Mouse (Mus musculus): ENCODE results near the gene Anks3. TPM values are rescaled to one million over a fixed set of nuclear protein-coding genes. Genes with fewer than 3 reads are reported as not detected.

Gene Anks3
- polyA plus RNA-seq, 1 experiment from 2014 or later: 44.9 TPM

GRCm38 (mm10) chr16:4957446-4957845 lies 6.6 kb downstream of the Anks3 start:
- 91% methylated on average over 3 of the region's 3 CpGs for WGBS
- no peak for DNase-seq (ENCODE audit: low spot score)
- H3K27me3 ChIP-seq (ENCODE audit: control insufficient read depth, insufficient read depth, low read length): no peaks in the 10 kb centered on the region
- H3K27ac ChIP-seq (ENCODE audit: low read depth, low read length): no peak overlapping the region
- H3K9me3 ChIP-seq (ENCODE audit: control insufficient read depth, low read length): no peaks in the 10 kb centered on the region
- no peak overlapping the region for H3K4me3 ChIP-seq (ENCODE audit: low read depth, low read length)
- H3K4me2 ChIP-seq (ENCODE audit: low read depth): no peak overlapping the region
- H3K4me1 ChIP-seq (ENCODE audit: control insufficient read depth, insufficient read depth, low read length): no peaks in the 10 kb centered on the region
- H3K36me3 ChIP-seq (ENCODE audit: control insufficient read depth, insufficient read depth, low read length): peaks cover 10% of the 10 kb centered on the region; the same call in 1 of the 2 replicates
- ATAC-seq (ENCODE audit: insufficient read depth, low FRiP score, low TSS enrichment): no peak
- no peak overlapping the region for H3K9ac ChIP-seq (ENCODE audit: low read length)

DNA sequence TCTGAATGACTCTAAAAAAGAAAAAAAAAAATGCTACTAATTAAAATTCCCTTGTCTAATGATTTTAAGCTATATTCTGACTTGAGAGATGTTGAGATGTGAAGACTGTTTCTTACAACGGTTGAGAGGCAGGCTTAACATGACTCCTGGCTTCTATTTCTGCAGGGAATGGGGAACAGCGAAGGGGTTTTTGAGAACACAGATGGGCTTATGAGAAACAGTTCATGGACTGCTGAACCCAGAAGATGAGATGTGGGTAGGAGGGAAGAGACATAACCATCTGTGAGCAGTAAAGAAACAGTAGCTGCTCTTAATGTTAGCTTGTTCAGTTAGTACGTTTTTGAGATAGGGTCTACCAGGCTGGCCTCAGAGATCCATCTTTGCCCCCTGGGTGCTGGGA lies 7.4 kb downstream of the Anks3 start:
- H3K4me2 ChIP-seq (ENCODE audit: low read depth): no peak overlapping the region
- H3K9me3 ChIP-seq (ENCODE audit: control insufficient read depth, low read length): no peaks in the 10 kb centered on the region
- DNase-seq (ENCODE audit: low spot score) (no peak), ATAC-seq (ENCODE audit: insufficient read depth, low FRiP score, low TSS enrichment) (no peak)
- no peaks in the 10 kb centered on the region for H3K27me3 ChIP-seq (ENCODE audit: control insufficient read depth, insufficient read depth, low read length)
- no peak overlapping the region for H3K4me3 ChIP-seq (ENCODE audit: low read depth, low read length)
- H3K27ac ChIP-seq (ENCODE audit: low read depth, low read length): no peak overlapping the region
- H3K9ac ChIP-seq (ENCODE audit: low read length): no peak overlapping the region
- H3K36me3 ChIP-seq (ENCODE audit: control insufficient read depth, insufficient read depth, low read length): peaks cover 10% of the 10 kb centered on the region; the same call in 1 of the 2 replicates
- WGBS: 91% methylated on average over 3 of the region's 3 CpGs
- H3K4me1 ChIP-seq (ENCODE audit: control insufficient read depth, insufficient read depth, low read length): no peaks in the 10 kb centered on the region

GRCm38 (mm10) chr16:4947378-4947777 lies 16.6 kb downstream of the Anks3 start:
- ATAC-seq (ENCODE audit: insufficient read depth, low FRiP score, low TSS enrichment) (no peak), DNase-seq (ENCODE audit: low spot score) (no peak)
- H3K9ac ChIP-seq (ENCODE audit: low read length): no peak overlapping the region
- H3K9me3 ChIP-seq (ENCODE audit: control insufficient read depth, low read length): no peaks in the 10 kb centered on the region
- no peak overlapping the region for H3K4me3 ChIP-seq (ENCODE audit: low read depth, low read length)
- H3K27me3 ChIP-seq (ENCODE audit: control insufficient read depth, insufficient read depth, low read length): no peaks in the 10 kb centered on the region
- WGBS: 91% methylated on average over 4 of the region's 4 CpGs
- no peak overlapping the region for H3K27ac ChIP-seq (ENCODE audit: low read depth, low read length)
- peaks cover 5% of the 10 kb centered on the region for H3K36me3 ChIP-seq (ENCODE audit: control insufficient read depth, insufficient read depth, low read length)
- H3K4me2 ChIP-seq (ENCODE audit: low read depth): no peak overlapping the region
- no peaks in the 10 kb centered on the region for H3K4me1 ChIP-seq (ENCODE audit: control insufficient read depth, insufficient read depth, low read length)

DNA sequence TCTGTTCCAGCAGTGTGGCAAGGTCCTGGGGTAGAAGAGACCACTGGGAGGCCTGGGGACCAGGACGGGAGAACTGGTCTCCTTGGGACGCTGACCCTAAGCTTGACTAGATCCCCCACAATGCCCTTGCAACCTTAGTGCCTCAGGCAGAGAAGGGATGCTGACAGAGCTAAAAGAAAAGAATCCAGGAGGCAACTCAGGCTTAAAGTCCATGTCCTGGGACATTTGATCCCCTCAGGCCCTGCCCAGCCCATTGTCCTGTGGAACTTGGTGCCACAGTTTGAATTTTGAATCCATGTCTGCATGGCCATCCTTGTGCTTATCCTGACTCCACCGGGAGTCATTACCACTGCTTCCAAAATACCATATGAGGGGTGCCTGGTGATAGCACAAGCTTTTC lies 17.9 kb downstream of the Anks3 start:
- Histone ChIP-seq H3K4me2 (ENCODE audit: low read depth) (no peak overlapping the region), H3K9ac (ENCODE audit: low read length) (no peak overlapping the region), H3K27ac (ENCODE audit: low read depth, low read length) (no peak overlapping the region), H3K4me3 (ENCODE audit: low read depth, low read length) (no peak overlapping the region), H3K4me1 (ENCODE audit: control insufficient read depth, insufficient read depth, low read length) (no peaks in the 10 kb centered on the region), H3K27me3 (ENCODE audit: control insufficient read depth, insufficient read depth, low read length) (no peaks in the 10 kb centered on the region), H3K9me3 (ENCODE audit: control insufficient read depth, low read length) (no peaks in the 10 kb centered on the region), H3K36me3 (ENCODE audit: control insufficient read depth, insufficient read depth, low read length) (peaks cover 9% of the 10 kb centered on the region)
- no peak for ATAC-seq (ENCODE audit: insufficient read depth, low FRiP score, low TSS enrichment)
- WGBS: 91% methylated on average over 3 of the region's 3 CpGs
- DNase-seq (ENCODE audit: low spot score): no peak

GRCm38 (mm10) chr16:4945415-4945814 lies 18.6 kb downstream of the Anks3 start:
- DNase-seq (ENCODE audit: low spot score): no peak
- peaks cover 13% of the 10 kb centered on the region for H3K36me3 ChIP-seq (ENCODE audit: control insufficient read depth, insufficient read depth, low read length)
- WGBS: 78% methylated on average over 4 of the region's 4 CpGs

GRCm38 (mm10) chr16:4943431-4943830 lies 20.6 kb downstream of the Anks3 start:
- H3K36me3 ChIP-seq (ENCODE audit: control insufficient read depth, insufficient read depth, low read length): peaks cover 14% of the 10 kb centered on the region
- no peaks in the 10 kb centered on the region for H3K27me3 ChIP-seq (ENCODE audit: control insufficient read depth, insufficient read depth, low read length)
- ATAC-seq (ENCODE audit: insufficient read depth, low FRiP score, low TSS enrichment): no peak
- WGBS: 95% methylated on average over 3 of the region's 3 CpGs
- no peak overlapping the region for H3K27ac ChIP-seq (ENCODE audit: low read depth, low read length)
- no peak overlapping the region for H3K4me2 ChIP-seq (ENCODE audit: low read depth)
- no peak overlapping the region for H3K9ac ChIP-seq (ENCODE audit: low read length)
- H3K4me1 ChIP-seq (ENCODE audit: control insufficient read depth, insufficient read depth, low read length): peaks cover 9% of the 10 kb centered on the region
- DNase-seq (ENCODE audit: low spot score): no peak
- no peak overlapping the region for H3K4me3 ChIP-seq (ENCODE audit: low read depth, low read length)
- H3K9me3 ChIP-seq (ENCODE audit: control insufficient read depth, low read length): no peaks in the 10 kb centered on the region

More at GRCm38 (mm10) chr16:4945415-4945814, 18.6 kb downstream of the Anks3 start:
- ATAC-seq (ENCODE audit: insufficient read depth, low FRiP score, low TSS enrichment): no peak
- no peak overlapping the region for H3K4me2 ChIP-seq (ENCODE audit: low read depth)
- no peak overlapping the region for H3K9ac ChIP-seq (ENCODE audit: low read length)
- H3K27me3 ChIP-seq (ENCODE audit: control insufficient read depth, insufficient read depth, low read length): no peaks in the 10 kb centered on the region
- no peak overlapping the region for H3K27ac ChIP-seq (ENCODE audit: low read depth, low read length)
- no peaks in the 10 kb centered on the region for H3K9me3 ChIP-seq (ENCODE audit: control insufficient read depth, low read length)
- H3K4me3 ChIP-seq (ENCODE audit: low read depth, low read length): no peak overlapping the region
- no peaks in the 10 kb centered on the region for H3K4me1 ChIP-seq (ENCODE audit: control insufficient read depth, insufficient read depth, low read length)

DNA sequence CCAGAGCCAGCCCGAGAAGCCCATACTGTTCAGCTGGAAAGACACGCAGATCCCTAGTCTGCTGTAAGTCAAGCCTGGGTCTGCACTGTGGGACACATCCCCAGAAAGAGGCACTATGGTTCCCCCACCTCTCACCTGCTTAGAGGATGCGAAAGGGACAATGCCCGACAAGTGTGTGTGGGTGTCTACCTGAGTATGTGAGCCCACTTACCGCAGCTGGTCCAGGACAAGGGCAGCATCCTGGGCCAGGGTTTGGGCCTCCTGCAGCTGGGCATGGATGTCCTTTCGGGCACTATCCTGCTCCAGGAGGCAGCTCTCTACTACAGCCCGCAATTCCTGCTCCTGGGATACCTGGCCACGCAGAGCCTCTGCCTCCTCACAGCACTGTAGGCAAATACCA lies 21.1 kb downstream of the Anks3 start:
- H3K36me3 ChIP-seq (ENCODE audit: control insufficient read depth, insufficient read depth, low read length): peaks cover 14% of the 10 kb centered on the region
- H3K27me3 ChIP-seq (ENCODE audit: control insufficient read depth, insufficient read depth, low read length): no peaks in the 10 kb centered on the region
- no peak for DNase-seq (ENCODE audit: low spot score)
- H3K4me1 ChIP-seq (ENCODE audit: control insufficient read depth, insufficient read depth, low read length): peaks cover 10% of the 10 kb centered on the region
- H3K4me2 ChIP-seq (ENCODE audit: low read depth): no peak overlapping the region
- no peak overlapping the region for H3K9ac ChIP-seq (ENCODE audit: low read length)
- WGBS: 92% methylated on average over 8 of the region's 8 CpGs
- H3K9me3 ChIP-seq (ENCODE audit: control insufficient read depth, low read length): no peaks in the 10 kb centered on the region
- H3K4me3 ChIP-seq (ENCODE audit: low read depth, low read length): no peak overlapping the region
- ATAC-seq (ENCODE audit: insufficient read depth, low FRiP score, low TSS enrichment): no peak
- H3K27ac ChIP-seq (ENCODE audit: low read depth, low read length): no peak overlapping the region

DNA sequence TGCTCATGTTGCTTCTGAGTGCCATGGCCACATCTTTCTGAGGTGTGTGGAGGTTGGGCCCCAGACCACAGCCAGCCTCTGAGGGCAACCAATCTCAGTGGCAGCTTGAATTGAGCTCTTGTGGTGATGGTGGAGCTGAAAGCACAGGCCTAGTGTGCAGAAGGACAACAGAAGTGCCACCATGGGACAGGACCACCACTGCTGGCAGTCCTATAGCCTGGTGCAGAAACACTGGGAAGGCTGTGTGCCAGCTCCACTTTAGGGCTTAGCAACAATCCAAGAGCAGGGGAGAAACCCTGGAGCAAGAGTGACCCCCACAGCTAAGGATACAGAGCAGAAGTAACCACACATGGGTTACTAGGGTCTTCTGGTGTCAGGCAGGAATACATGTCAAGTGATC lies 23.0 kb downstream of the Anks3 start:
- H3K36me3 ChIP-seq (ENCODE audit: control insufficient read depth, insufficient read depth, low read length): peaks cover 13% of the 10 kb centered on the region
- no peak overlapping the region for H3K27ac ChIP-seq (ENCODE audit: low read depth, low read length)
- no peak for ATAC-seq (ENCODE audit: insufficient read depth, low FRiP score, low TSS enrichment)

DNA sequence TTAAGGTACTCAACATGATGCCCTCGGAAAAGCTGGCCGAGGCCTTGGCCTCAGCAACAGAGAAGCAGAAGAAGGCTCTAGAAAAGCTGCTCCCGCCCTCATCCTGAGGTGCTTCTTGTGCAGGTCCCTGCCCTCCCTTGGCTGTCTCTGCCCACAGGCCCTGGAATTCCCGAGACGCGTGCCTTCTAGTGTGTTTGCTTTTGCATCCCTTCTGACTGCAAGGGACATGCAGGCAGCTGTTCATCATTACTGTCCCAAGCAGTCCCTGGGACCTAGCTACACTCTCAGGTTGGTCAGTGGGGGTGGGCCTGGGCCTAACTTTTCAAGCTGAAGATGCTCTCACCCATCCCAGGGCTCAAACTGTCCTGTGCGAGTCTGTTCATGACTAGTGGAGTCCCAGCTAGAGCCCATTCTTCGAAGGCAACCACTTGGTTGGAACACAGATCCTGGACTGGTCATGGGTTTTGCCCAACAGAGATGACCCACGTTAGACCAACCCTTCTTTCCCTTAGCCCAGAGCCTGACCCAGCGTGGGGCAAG lies 23.6 kb downstream of the Anks3 start:
- Histone ChIP-seq H3K27me3 (ENCODE audit: control insufficient read depth, insufficient read depth, low read length) (no peaks in the 10 kb centered on the region), H3K4me3 (ENCODE audit: low read depth, low read length) (no peak overlapping the region; the same call in 1 of the 2 replicates), H3K9ac (ENCODE audit: low read length) (0 out of 2 replicates have a peak overlapping the region, but pooled peaks have one; percentile 15), H3K9me3 (ENCODE audit: control insufficient read depth, low read length) (no peaks in the 10 kb centered on the region), H3K4me1 (ENCODE audit: control insufficient read depth, insufficient read depth, low read length) (peaks cover 10% of the 10 kb centered on the region), H3K4me2 (ENCODE audit: low read depth) (no peak overlapping the region), H3K36me3 (ENCODE audit: control insufficient read depth, insufficient read depth, low read length) (peaks cover 13% of the 10 kb centered on the region), H3K27ac (ENCODE audit: low read depth, low read length) (no peak overlapping the region)
- ATAC-seq (ENCODE audit: insufficient read depth, low FRiP score, low TSS enrichment) (no peak), DNase-seq (ENCODE audit: low spot score) (no peak)
- WGBS: 93% methylated on average over 10 of the region's 10 CpGs

More for the DNA sequence above, 23.0 kb downstream of the Anks3 start:
- peaks cover 10% of the 10 kb centered on the region for H3K4me1 ChIP-seq (ENCODE audit: control insufficient read depth, insufficient read depth, low read length)
- H3K4me2 ChIP-seq (ENCODE audit: low read depth): no peak overlapping the region
- no peaks in the 10 kb centered on the region for H3K9me3 ChIP-seq (ENCODE audit: control insufficient read depth, low read length)
- H3K4me3 ChIP-seq (ENCODE audit: low read depth, low read length): no peak overlapping the region
- DNase-seq (ENCODE audit: low spot score): no peak
- no peak overlapping the region for H3K9ac ChIP-seq (ENCODE audit: low read length)
- H3K27me3 ChIP-seq (ENCODE audit: control insufficient read depth, insufficient read depth, low read length): no peaks in the 10 kb centered on the region

Data from neural tube, embryonic 11.5 days (tissue).